Mouse (Mus musculus) cerebellum, adult 9-10 months (tissue): ENCODE data around the gene Mepce.
"Not testable (repeated sequence)": the region's sequence is repeated elsewhere in the genome, so short reads cannot be mapped to it uniquely, and the experiment has no call there.

Experiments used
- DNase-seq: peaks from one replicate; pipeline ENCODE4 v3.0.0; 2022

Mepce gene

GRCm38 (mm10) chr5:137787151-137787928, at the start of gene Mepce, which contains the start of gene Zcwpw1:
Gene Mepce, minus strand, starts transcription at chr5:137787655.
Gene Zcwpw1, plus strand, starts transcription at chr5:137787798.
- peak; percentile 96 for DNase-seq

GRCm38 (mm10) chr5:137837110-137837509, 49.7 kb upstream of the Mepce start:
- DNase-seq: not testable (repeated sequence)

DNA sequence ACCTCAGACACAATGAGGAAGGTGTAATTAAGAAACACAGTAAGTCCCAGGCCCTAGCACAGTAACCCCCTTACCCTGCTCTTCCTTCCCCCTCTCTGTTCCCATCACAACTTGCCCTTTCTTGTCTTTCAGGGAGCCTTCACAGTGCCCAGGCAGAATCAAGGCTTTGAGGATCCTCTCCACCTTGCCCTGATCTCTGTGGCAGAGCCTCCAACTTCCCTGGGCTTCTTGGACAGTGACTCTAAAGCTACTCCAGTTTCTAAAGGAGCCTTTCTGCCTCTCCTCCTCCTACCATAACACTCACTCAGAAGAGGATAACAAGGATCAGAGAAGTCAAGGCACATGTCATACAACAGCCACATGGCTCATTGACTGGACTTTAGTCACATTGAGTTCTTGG, 49.2 kb upstream of the Mepce start:
- no peak for DNase-seq

DNA sequence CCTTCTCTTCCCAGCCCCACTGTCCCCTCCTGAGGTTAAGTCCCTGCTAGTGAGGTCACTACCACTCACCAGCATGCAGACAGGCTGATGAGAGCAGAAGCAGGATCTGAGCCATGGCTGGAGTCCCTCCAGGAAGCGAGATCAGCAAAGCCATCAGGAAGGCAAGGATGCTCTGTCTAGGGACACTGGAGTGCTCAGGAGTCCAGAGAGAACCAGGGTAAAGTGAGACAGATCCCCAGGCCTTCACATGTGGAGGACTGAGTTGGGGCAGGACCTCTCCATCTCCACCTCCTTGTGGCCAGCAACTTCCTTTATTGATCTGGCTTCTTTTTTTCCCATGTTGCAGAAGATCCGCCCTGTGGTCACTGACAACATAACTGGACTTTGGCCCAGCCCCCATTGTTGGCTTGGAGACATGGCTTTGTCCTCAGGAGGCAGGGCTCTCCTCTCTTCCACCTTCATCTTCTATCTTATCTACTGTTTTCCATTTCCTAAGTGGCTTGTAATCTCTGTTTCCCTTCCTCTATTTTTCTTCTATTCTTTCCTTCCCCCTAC, 48.6 kb upstream of the Mepce start, which contains the start of gene Pilra:
Gene Pilra (minus strand): TSS at position 316 of the 555 bp plus-strand sequence.
- not testable (repeated sequence) for DNase-seq

DNA sequence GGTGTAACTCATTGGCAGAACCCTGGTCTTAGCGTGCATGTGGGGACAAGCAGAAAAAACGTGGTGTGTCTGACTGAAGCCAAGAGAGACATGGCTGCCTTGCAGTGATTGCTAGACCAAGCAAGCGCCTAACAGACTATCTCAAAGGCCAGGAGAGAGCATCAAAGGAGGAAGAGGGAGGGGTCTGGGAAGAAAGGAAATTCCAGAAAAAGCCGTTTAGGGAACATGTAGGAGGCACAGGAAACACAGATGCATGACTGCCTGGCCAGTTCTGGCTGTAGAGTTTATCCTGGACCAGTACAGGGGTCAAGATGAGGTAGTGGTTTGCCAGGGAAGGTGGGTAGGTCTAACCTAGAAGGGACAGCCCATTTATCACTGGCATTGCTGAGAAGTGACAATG, 46.0 kb upstream of the Mepce start:
- no peak for DNase-seq

DNA sequence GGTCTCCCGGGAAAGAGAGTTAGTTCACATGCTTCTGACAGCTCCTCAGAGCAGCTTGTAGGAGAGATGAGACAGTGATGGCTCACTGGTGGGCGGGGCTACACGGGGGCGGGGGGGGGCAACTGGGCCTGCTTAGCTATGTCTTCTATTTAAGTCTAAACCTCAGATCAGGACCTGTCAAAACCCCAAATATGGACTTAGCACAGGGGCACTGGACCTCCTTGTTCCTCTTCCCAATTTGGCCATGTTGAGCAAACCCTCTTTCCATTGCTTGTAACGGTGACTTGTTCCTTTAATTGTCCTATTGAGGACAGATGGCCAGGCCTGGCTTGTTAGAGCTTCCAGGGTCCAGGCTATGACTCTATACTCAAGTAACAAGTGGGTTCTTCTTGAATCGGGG, 44.1 kb upstream of the Mepce start:
- no peak for DNase-seq

DNA sequence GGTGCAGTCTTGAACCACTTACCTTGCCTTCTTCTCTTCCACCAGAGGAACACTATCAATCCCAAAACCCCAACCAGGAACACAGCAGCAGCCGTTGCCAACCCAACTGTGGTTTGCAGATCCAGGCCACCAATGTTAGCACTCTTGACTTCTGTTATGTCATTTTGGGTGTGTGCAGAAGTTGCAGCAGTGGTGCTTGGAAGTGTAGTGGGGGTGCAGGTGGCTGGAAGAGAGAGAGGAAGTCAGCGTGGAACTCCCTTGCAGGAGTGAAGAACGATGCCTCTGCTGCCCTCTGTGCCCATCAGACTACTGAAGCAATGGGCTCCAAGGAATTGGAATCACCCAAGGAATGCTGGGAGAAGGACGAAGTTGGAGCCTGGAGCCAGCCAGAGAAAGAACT, 43.7 kb upstream of the Mepce start:
- DNase-seq: no peak

GRCm38 (mm10) chr5:137830238-137830637, 42.8 kb upstream of the Mepce start:
- DNase-seq: no peak

DNA sequence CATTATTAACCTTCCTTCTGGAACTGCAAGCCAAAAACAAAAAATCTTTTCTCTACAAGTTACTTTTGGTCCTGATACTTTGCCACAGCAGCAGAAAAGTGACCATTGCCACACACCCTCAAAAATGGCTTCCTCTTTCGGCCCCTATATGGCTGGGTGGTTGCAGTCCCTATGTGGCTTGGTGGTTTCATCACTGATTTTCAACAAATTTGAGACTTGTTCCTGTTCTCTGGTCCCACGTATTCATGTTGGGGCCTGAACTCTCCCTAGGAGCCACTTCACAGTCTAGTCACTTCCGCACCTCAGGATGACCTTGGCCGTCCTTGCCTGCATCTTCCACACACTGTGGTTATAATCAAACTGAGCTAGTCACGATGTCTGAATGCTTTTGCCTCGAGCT, 41.2 kb upstream of the Mepce start:
- no peak for DNase-seq

- no peak for DNase-seq
Observed at GRCm38 (mm10) chr5:137826421-137826820, 39.0 kb upstream of the Mepce start.

GRCm38 (mm10) chr5:137825971-137826370, 38.5 kb upstream of the Mepce start:
- DNase-seq: no peak

DNA sequence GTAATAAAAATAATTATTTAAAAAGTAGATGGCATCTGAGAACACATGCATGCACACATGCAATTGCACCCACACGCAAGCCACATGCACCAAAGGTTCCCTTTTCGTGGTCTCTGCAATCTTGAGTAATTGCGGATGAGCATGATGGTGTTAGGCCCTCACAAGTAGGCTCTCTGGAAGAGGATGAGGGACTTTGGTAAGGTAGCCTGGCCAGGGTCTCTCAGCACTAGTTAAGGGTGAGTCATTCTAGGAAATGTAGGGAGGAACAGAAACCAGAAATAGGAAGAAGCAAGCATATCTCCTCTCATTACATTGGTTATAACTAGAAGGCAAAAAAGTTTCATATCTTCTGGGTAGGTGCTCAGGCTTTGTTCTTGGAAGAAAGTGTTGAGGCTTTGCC, 37.6 kb upstream of the Mepce start:
- DNase-seq: no peak

DNA sequence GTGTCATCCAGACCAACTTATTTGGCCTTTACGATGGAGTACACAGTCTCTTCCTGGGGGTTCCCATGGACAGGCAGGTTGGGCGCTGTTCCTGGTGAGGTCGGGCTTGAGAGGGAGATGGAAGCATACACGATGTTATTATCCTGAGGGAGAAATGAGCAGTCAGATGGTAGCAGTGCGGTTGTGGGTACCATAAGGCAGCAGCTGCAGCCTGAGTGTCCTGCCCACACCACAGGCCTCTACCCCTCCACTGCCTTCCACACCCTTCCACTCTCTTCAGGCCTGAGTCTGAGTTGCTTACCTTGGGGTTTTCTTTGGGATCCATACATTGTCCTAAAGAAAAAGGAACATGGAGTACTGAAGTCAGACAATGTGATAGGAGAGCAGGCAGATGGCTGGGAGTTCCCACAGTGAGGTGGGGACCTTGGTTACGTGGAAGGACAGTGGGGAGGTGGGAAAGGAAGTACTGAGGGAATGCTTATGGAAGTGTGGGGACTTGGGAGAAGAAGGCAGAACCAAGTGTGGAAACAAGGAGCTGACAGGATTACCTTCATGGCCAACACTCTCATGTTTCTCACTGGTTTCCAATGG, 36.1 kb upstream of the Mepce start:
- no peak for DNase-seq

DNA sequence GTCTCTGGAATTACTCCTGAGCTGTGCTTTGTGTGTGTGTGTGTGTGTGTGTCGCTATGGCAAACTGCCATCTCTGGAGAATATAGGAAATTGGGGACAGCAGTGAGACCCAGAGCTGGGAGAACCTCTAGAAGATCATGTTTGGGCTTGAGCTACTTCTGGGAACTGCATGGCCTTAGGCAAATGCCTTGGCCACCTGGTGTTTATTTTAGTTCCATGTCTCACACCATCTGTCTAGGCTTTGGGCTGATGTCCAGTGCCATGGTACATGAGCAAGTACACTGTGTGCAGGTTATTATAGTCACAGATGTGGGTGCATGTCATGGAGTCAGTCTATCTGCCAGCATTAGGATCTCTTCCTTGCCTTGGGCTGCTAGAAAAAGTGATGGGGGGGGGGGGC, 35.1 kb upstream of the Mepce start:
- peak; percentile 27 for DNase-seq

DNA sequence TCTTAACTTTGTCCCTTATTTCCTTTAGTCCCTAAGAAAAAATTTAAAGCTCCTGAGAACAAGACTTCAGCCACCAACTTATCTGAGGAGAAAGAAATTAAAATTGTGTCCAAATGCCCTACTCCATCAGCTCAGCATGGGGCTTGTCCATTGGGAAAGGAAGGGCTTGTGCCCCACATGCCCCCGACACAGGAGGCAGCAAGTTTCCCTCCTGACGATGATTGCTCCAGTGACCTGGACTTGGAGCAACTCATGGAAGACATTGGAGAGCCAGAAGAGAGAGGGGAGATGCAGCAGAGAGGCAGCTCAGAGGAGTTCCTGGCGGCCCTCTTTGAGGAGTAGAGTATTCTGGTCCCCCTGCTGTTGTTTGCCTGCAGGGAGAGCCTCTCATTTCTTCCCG, 34.7 kb upstream of the Mepce start:
- DNase-seq: no peak

GRCm38 (mm10) chr5:137817466-137818222, 30.2 kb upstream of the Mepce start:
- no peak for DNase-seq

- DNase-seq: no peak
Observed at GRCm38 (mm10) chr5:137808316-137808715, 20.9 kb upstream of the Mepce start.

GRCm38 (mm10) chr5:137806158-137806557, 18.7 kb upstream of the Mepce start:
- DNase-seq: no peak

- DNase-seq: no peak
Observed at GRCm38 (mm10) chr5:137800917-137801316, 13.5 kb upstream of the Mepce start.

GRCm38 (mm10) chr5:137796606-137797005, 9.2 kb upstream of the Mepce start:
- no peak for DNase-seq

- no peak for DNase-seq
Observed at GRCm38 (mm10) chr5:137791553-137791952, 4.1 kb upstream of the Mepce start.

- peak; percentile 59 for DNase-seq
Observed at GRCm38 (mm10) chr5:137788946-137789531, 1.6 kb upstream of the Mepce start.

- DNase-seq: peak; percentile 80
Observed at GRCm38 (mm10) chr5:137788171-137788570, 716 bp upstream of the Mepce start.
